Mouse (Mus musculus): ENCODE measurements around the gene Zdhhc13. TPM values are rescaled to one million over a fixed set of nuclear protein-coding genes. Genes with fewer than 3 reads are reported as not detected.

Zdhhc13 gene
- polyA plus RNA-seq, 1 experiment from 2014 or later = 41.1 TPM

GRCm38 (mm10) chr7:48861796-48862195, 73.0 kb downstream of the Zdhhc13 start:
- Histone ChIP-seq H3K27ac (ENCODE audit: low read length) (no peak overlapping the region), H3K36me3 (ENCODE audit: control insufficient read depth, insufficient read depth, low read length) (0 out of 2 replicates have a peak, but pooled peaks cover 6% of the 10 kb centered on the region), H3K27me3 (replicated peaks; ENCODE audit: control insufficient read depth, insufficient read depth, low read length) (no peaks in the 10 kb centered on the region), H3K9me3 (ENCODE audit: control insufficient read depth, low read length) (no peaks in the 10 kb centered on the region), H3K4me1 (ENCODE audit: control insufficient read depth, insufficient read depth, low read length) (no peaks in the 10 kb centered on the region), H3K9ac (ENCODE audit: low read depth, low read length) (no peak overlapping the region), H3K4me3 (ENCODE audit: low read length) (no peak overlapping the region), H3K4me2 (ENCODE audit: low read depth, low read length) (no peak overlapping the region)
- 90% methylated on average over 4 of the region's 4 CpGs for WGBS
- ATAC-seq = no peak

GRCm38 (mm10) chr7:48864199-48864598, 75.4 kb downstream of the Zdhhc13 start:
- H3K9me3 ChIP-seq (ENCODE audit: control insufficient read depth, low read length) = no peaks in the 10 kb centered on the region
- no peak for ATAC-seq
- no peak overlapping the region for H3K27ac ChIP-seq (ENCODE audit: low read length)
- no peaks in the 10 kb centered on the region for H3K4me1 ChIP-seq (ENCODE audit: control insufficient read depth, insufficient read depth, low read length)
- peaks cover 12% of the 10 kb centered on the region; the same call in 1 of the 2 replicates for H3K36me3 ChIP-seq (ENCODE audit: control insufficient read depth, insufficient read depth, low read length)
- no peak overlapping the region for H3K4me2 ChIP-seq (ENCODE audit: low read depth, low read length)
- H3K4me3 ChIP-seq (ENCODE audit: low read length) = no peak overlapping the region
- H3K27me3 ChIP-seq (replicated peaks; ENCODE audit: control insufficient read depth, insufficient read depth, low read length) = no peaks in the 10 kb centered on the region
- H3K9ac ChIP-seq (ENCODE audit: low read depth, low read length) = no peak overlapping the region

GRCm38 (mm10) chr7:48864671-48865458, 76.1 kb downstream of the Zdhhc13 start:
- H3K4me1 ChIP-seq (ENCODE audit: control insufficient read depth, insufficient read depth, low read length) = no peaks in the 10 kb centered on the region
- ATAC-seq = no peak
- H3K36me3 ChIP-seq (ENCODE audit: control insufficient read depth, insufficient read depth, low read length) = peaks cover 18% of the 10 kb centered on the region; the same call in 1 of the 2 replicates
- H3K9ac ChIP-seq (ENCODE audit: low read depth, low read length) = no peak overlapping the region
- no peak overlapping the region for H3K4me2 ChIP-seq (ENCODE audit: low read depth, low read length)
- no peaks in the 10 kb centered on the region for H3K27me3 ChIP-seq (replicated peaks; ENCODE audit: control insufficient read depth, insufficient read depth, low read length)
- no peaks in the 10 kb centered on the region for H3K9me3 ChIP-seq (ENCODE audit: control insufficient read depth, low read length)
- no peak overlapping the region for H3K27ac ChIP-seq (ENCODE audit: low read length)
- 90% methylated on average over 9 of the region's 9 CpGs for WGBS
- H3K4me3 ChIP-seq (ENCODE audit: low read length) = no peak overlapping the region

GRCm38 (mm10) chr7:48867576-48867975, 78.8 kb downstream of the Zdhhc13 start:
- Histone ChIP-seq H3K27me3 (replicated peaks; ENCODE audit: control insufficient read depth, insufficient read depth, low read length) (no peaks in the 10 kb centered on the region), H3K4me1 (ENCODE audit: control insufficient read depth, insufficient read depth, low read length) (no peaks in the 10 kb centered on the region), H3K36me3 (ENCODE audit: control insufficient read depth, insufficient read depth, low read length) (peaks cover 23% of the 10 kb centered on the region), H3K9me3 (ENCODE audit: control insufficient read depth, low read length) (no peaks in the 10 kb centered on the region), H3K9ac (ENCODE audit: low read depth, low read length) (no peak overlapping the region), H3K4me2 (ENCODE audit: low read depth, low read length) (no peak overlapping the region), H3K27ac (ENCODE audit: low read length) (no peak overlapping the region), H3K4me3 (ENCODE audit: low read length) (no peak overlapping the region)
- ATAC-seq = no peak
- WGBS = 89% methylated on average over 18 of the region's 18 CpGs

- Histone ChIP-seq H3K4me1 (ENCODE audit: control insufficient read depth, insufficient read depth, low read length) (no peaks in the 10 kb centered on the region), H3K4me3 (ENCODE audit: low read length) (no peak overlapping the region), H3K27me3 (replicated peaks; ENCODE audit: control insufficient read depth, insufficient read depth, low read length) (no peaks in the 10 kb centered on the region), H3K9ac (ENCODE audit: low read depth, low read length) (no peak overlapping the region), H3K36me3 (ENCODE audit: control insufficient read depth, insufficient read depth, low read length) (peaks cover 37% of the 10 kb centered on the region), H3K4me2 (ENCODE audit: low read depth, low read length) (no peak overlapping the region), H3K27ac (ENCODE audit: low read length) (no peak overlapping the region), H3K9me3 (ENCODE audit: control insufficient read depth, low read length) (no peaks in the 10 kb centered on the region)
- 88% methylated on average over 6 of the region's 6 CpGs for WGBS
- no peak for ATAC-seq
Measured at GRCm38 (mm10) chr7:48870144-48870543, 81.3 kb downstream of the Zdhhc13 start.

- H3K4me1 ChIP-seq (ENCODE audit: control insufficient read depth, insufficient read depth, low read length) = no peaks in the 10 kb centered on the region
- no peak for ATAC-seq
- H3K36me3 ChIP-seq (ENCODE audit: control insufficient read depth, insufficient read depth, low read length) = peaks cover 41% of the 10 kb centered on the region
- no peak overlapping the region for H3K4me2 ChIP-seq (ENCODE audit: low read depth, low read length)
- H3K27ac ChIP-seq (ENCODE audit: low read length) = no peak overlapping the region
- H3K9me3 ChIP-seq (ENCODE audit: control insufficient read depth, low read length) = no peaks in the 10 kb centered on the region
- no peaks in the 10 kb centered on the region for H3K27me3 ChIP-seq (replicated peaks; ENCODE audit: control insufficient read depth, insufficient read depth, low read length)
- no peak overlapping the region for H3K4me3 ChIP-seq (ENCODE audit: low read length)
- no peak overlapping the region for H3K9ac ChIP-seq (ENCODE audit: low read depth, low read length)
- WGBS = 93% methylated on average over 21 of the region's 21 CpGs
Measured at GRCm38 (mm10) chr7:48870579-48871180, 81.9 kb downstream of the Zdhhc13 start.

GRCm38 (mm10) chr7:48871292-48871691, 82.5 kb downstream of the Zdhhc13 start:
- Histone ChIP-seq H3K4me2 (ENCODE audit: low read depth, low read length) (no peak overlapping the region), H3K9ac (ENCODE audit: low read depth, low read length) (no peak overlapping the region), H3K4me1 (ENCODE audit: control insufficient read depth, insufficient read depth, low read length) (no peaks in the 10 kb centered on the region), H3K4me3 (ENCODE audit: low read length) (no peak overlapping the region), H3K27ac (ENCODE audit: low read length) (no peak overlapping the region), H3K27me3 (replicated peaks; ENCODE audit: control insufficient read depth, insufficient read depth, low read length) (no peaks in the 10 kb centered on the region), H3K36me3 (ENCODE audit: control insufficient read depth, insufficient read depth, low read length) (peaks cover 39% of the 10 kb centered on the region), H3K9me3 (ENCODE audit: control insufficient read depth, low read length) (no peaks in the 10 kb centered on the region)
- 91% methylated on average over 11 of the region's 11 CpGs for WGBS
- no peak for ATAC-seq

GRCm38 (mm10) chr7:48875096-48875495, 86.3 kb downstream of the Zdhhc13 start:
- Histone ChIP-seq H3K4me3 (ENCODE audit: low read length) (no peak overlapping the region), H3K27ac (ENCODE audit: low read length) (no peak overlapping the region), H3K4me1 (ENCODE audit: control insufficient read depth, insufficient read depth, low read length) (peaks cover 22% of the 10 kb centered on the region), H3K27me3 (replicated peaks; ENCODE audit: control insufficient read depth, insufficient read depth, low read length) (no peaks in the 10 kb centered on the region), H3K4me2 (ENCODE audit: low read depth, low read length) (no peak overlapping the region), H3K9ac (ENCODE audit: low read depth, low read length) (no peak overlapping the region), H3K9me3 (ENCODE audit: control insufficient read depth, low read length) (no peaks in the 10 kb centered on the region), H3K36me3 (ENCODE audit: control insufficient read depth, insufficient read depth, low read length) (peaks cover 27% of the 10 kb centered on the region)
- ATAC-seq = no peak
- 92% methylated on average over 14 of the region's 14 CpGs for WGBS

- 75% methylated on average over 4 of the region's 4 CpGs for WGBS
- Histone ChIP-seq H3K36me3 (ENCODE audit: control insufficient read depth, insufficient read depth, low read length) (peaks cover 22% of the 10 kb centered on the region), H3K9ac (ENCODE audit: low read depth, low read length) (no peak overlapping the region), H3K27ac (ENCODE audit: low read length) (peak overlapping the region; percentile 10; the same call in 1 of the 2 replicates), H3K27me3 (replicated peaks; ENCODE audit: control insufficient read depth, insufficient read depth, low read length) (no peaks in the 10 kb centered on the region), H3K4me3 (ENCODE audit: low read length) (no peak overlapping the region), H3K9me3 (ENCODE audit: control insufficient read depth, low read length) (no peaks in the 10 kb centered on the region), H3K4me2 (ENCODE audit: low read depth, low read length) (no peak overlapping the region), H3K4me1 (ENCODE audit: control insufficient read depth, insufficient read depth, low read length) (peaks cover 22% of the 10 kb centered on the region)
- ATAC-seq = no peak
Measured at GRCm38 (mm10) chr7:48876526-48876925, 87.7 kb downstream of the Zdhhc13 start.
